Mouse (Mus musculus) midbrain, postnatal 0 days (tissue): ENCODE results near the gene Rbm42. TPM values are rescaled to one million over a fixed set of nuclear protein-coding genes. Genes with fewer than 3 reads are reported as not detected.

Source experiments
- ATAC-seq: fragments of 200-750 bp; cut with Nextera tagmentation; 2 replicates; pipeline ENCODE4 v1.8.0; 2017; ENCODE audit warnings: moderate number of reproducible peaks, mild to moderate bottlenecking, moderate TSS enrichment, moderate library complexity; ENCODE audit not compliant: low FRiP score
- DNase-seq: peaks from one replicate; pipeline ENCODE4 v3.0.0-alpha.2; 2015; ENCODE audit warnings: low spot score
- H3K27ac ChIP-seq: fragments of 300-500 bp; sonication (generic); 2 replicates; pipeline ENCODE4 v1.5.1; 2014; ENCODE audit warnings: low read depth, mild to moderate bottlenecking, low read length, mixed read lengths
- H3K27me3 ChIP-seq: fragments of 300-500 bp; sonication (generic); 2 replicates; pipeline ENCODE4 v1.6.1; 2014; ENCODE audit warnings: low read length, control low read depth, mixed read lengths; ENCODE audit not compliant: insufficient read depth
- H3K36me3 ChIP-seq: fragments of 300-500 bp; sonication (generic); 2 replicates; pipeline ENCODE4 v1.6.1; 2014; ENCODE audit warnings: low read length, control low read depth, mixed read lengths; ENCODE audit not compliant: insufficient read depth
- H3K4me1 ChIP-seq: fragments of 300-500 bp; sonication (generic); 2 replicates; pipeline ENCODE4 v1.6.1; 2014; ENCODE audit warnings: mild to moderate bottlenecking, control low read depth, antibody characterized with exemption, low read length, mixed read lengths; ENCODE audit not compliant: insufficient read depth
- H3K4me2 ChIP-seq: fragments of 300-500 bp; sonication (generic); 2 replicates; pipeline ENCODE4 v1.6.1; 2014; ENCODE audit warnings: low read depth, mild to moderate bottlenecking, low read length, mixed read lengths; ENCODE audit not compliant: poor library complexity, severe bottlenecking
- H3K4me3 ChIP-seq: fragments of 300-500 bp; sonication (generic); 2 replicates; pipeline ENCODE4 v1.5.1; 2014; ENCODE audit warnings: low read depth, mild to moderate bottlenecking, low read length, moderate library complexity
- H3K9ac ChIP-seq: fragments of 300-500 bp; sonication (generic); replicated peaks from 2 replicates; pipeline ENCODE4 v1.6.1; 2014; ENCODE audit warnings: mild to moderate bottlenecking, low read length, moderate library complexity, mixed read lengths; ENCODE audit not compliant: poor library complexity, severe bottlenecking
- H3K9me3 ChIP-seq: fragments of 300-500 bp; sonication (generic); 2 replicates; pipeline ENCODE4 v1.6.1; 2016; ENCODE audit warnings: low read length, control low read depth
- CTCF ChIP-seq: IDR thresholded peaks from 2 replicates; pipeline ENCODE4 v1.5.1; 2016; ENCODE audit warnings: antibody characterized with exemption, mild to moderate bottlenecking
- WGBS: fragments of 180-500 bp; shearing (Covaris S2); extraction: QIAGEN DNeasy Blood & Tissue Kit; methylation state at CpG from one replicate; pipeline ENCODE4 v1.1.7; 2014; 5-methylcytosine and 5-hydroxymethylcytosine counted together
- polyA plus RNA-seq: library from polyadenylated mRNA; unstranded; fragments of >200 nt; fragmentation: Nextera tagmentation; extraction: Ambion mirVana; gene quantifications from 2 replicates; pipeline ENCODE4 v1.2.1, GENCODE M21; 2015
- total RNA-seq: library from RNA; depleted of rRNA; stranded (reverse); fragments of >200 nt; gene quantifications from 2 replicates; pipeline ENCODE4 v1.2.3, GENCODE M21; 2014; rRNA removed

Rbm42 gene
- total and polyA plus RNA-seq, 2 experiments from 2014 or later, result 120 to 185 TPM

- no peak overlapping the region for H3K27ac ChIP-seq
- no peaks in the 10 kb centered on the region for H3K9me3 ChIP-seq
- WGBS, result 86% methylated on average over 5 of the region's 5 CpGs
- TF ChIP-seq CTCF, result no peak
- H3K4me1 ChIP-seq, result no peaks in the 10 kb centered on the region
- no peaks in the 10 kb centered on the region for H3K36me3 ChIP-seq
- DNase-seq (no peak), ATAC-seq (no peak)
- no peak overlapping the region for H3K4me2 ChIP-seq
- H3K9ac ChIP-seq, result no peak overlapping the region
- no peak overlapping the region for H3K4me3 ChIP-seq
- no peaks in the 10 kb centered on the region for H3K27me3 ChIP-seq
Observed at GRCm38 (mm10) chr7:30596093-30596492, 54.0 kb downstream of the Rbm42 start.

GRCm38 (mm10) chr7:30594510-30595024, 55.5 kb downstream of the Rbm42 start:
- Histone ChIP-seq H3K27ac (no peak overlapping the region), H3K9ac (no peak overlapping the region), H3K36me3 (no peaks in the 10 kb centered on the region), H3K9me3 (no peaks in the 10 kb centered on the region), H3K27me3 (no peaks in the 10 kb centered on the region), H3K4me3 (no peak overlapping the region), H3K4me2 (no peak overlapping the region), H3K4me1 (no peaks in the 10 kb centered on the region)
- TF ChIP-seq CTCF, result no peak
- no peak for DNase-seq
- WGBS, result 72% methylated on average over 3 of the region's 4 CpGs
- ATAC-seq, result no peak

GRCm38 (mm10) chr7:30593579-30594509, 56.3 kb downstream of the Rbm42 start:
- WGBS, result 65% methylated on average over 10 of the region's 10 CpGs
- no peak overlapping the region for H3K27ac ChIP-seq

GRCm38 (mm10) chr7:30592772-30593423, 57.2 kb downstream of the Rbm42 start:
- WGBS, result 65% methylated on average over 5 of the region's 5 CpGs
- ATAC-seq (no peak), DNase-seq (no peak)
- Histone ChIP-seq H3K4me1 (no peaks in the 10 kb centered on the region), H3K36me3 (no peaks in the 10 kb centered on the region), H3K27me3 (no peaks in the 10 kb centered on the region), H3K4me2 (no peak overlapping the region), H3K9me3 (no peaks in the 10 kb centered on the region), H3K9ac (no peak overlapping the region), H3K27ac (no peak overlapping the region), H3K4me3 (no peak overlapping the region)
- no peak for TF ChIP-seq CTCF

More at GRCm38 (mm10) chr7:30593579-30594509, 56.3 kb downstream of the Rbm42 start:
- Histone ChIP-seq H3K4me3 (no peak overlapping the region), H3K4me1 (no peaks in the 10 kb centered on the region), H3K9me3 (no peaks in the 10 kb centered on the region), H3K9ac (no peak overlapping the region), H3K27me3 (no peaks in the 10 kb centered on the region), H3K4me2 (no peak overlapping the region), H3K36me3 (no peaks in the 10 kb centered on the region)
- no peak for ATAC-seq
- TF ChIP-seq CTCF, result no peak
- DNase-seq, result no peak

GRCm38 (mm10) chr7:30591605-30591951, 58.5 kb downstream of the Rbm42 start:
- H3K4me3 ChIP-seq, result no peak overlapping the region
- ATAC-seq, result no peak
- H3K36me3 ChIP-seq, result no peaks in the 10 kb centered on the region
- WGBS, result 29% methylated on average over 4 of the region's 4 CpGs
- no peaks in the 10 kb centered on the region for H3K9me3 ChIP-seq
- no peak overlapping the region; the same call in 1 of the 2 replicates for H3K9ac ChIP-seq
- no peaks in the 10 kb centered on the region for H3K27me3 ChIP-seq
- no peak for DNase-seq
- H3K4me1 ChIP-seq, result peaks cover 9% of the 10 kb centered on the region; the same call in 1 of the 2 replicates
- TF ChIP-seq CTCF, result no peak
- no peak overlapping the region for H3K4me2 ChIP-seq
- H3K27ac ChIP-seq, result no peak overlapping the region

Other genes starting within 250 kb of the Rbm42 start
Only the 30 nearest of the 33 such genes appear.
- gene Nfkbid, start 228.6 kb downstream of the Rbm42 start, total RNA-seq, result 2.1 and 2.2 TPM in 2 replicates
- 2.2 and 2.8 TPM in 2 replicates for gene Nfkbid, start 228.6 kb downstream of the Rbm42 start, polyA plus RNA-seq
- gene Aplp1, start 204.8 kb downstream of the Rbm42 start, total RNA-seq, result 923 and 924 TPM in 2 replicates
- 811 and 814 TPM in 2 replicates for gene Aplp1, start 204.8 kb downstream of the Rbm42 start, polyA plus RNA-seq
- gene Kirrel2, start 192.6 kb downstream of the Rbm42 start, total RNA-seq, result 0.99 and 4.9 TPM in 2 replicates
- 0.32 and 0.43 TPM in 2 replicates for gene Kirrel2, start 192.6 kb downstream of the Rbm42 start, polyA plus RNA-seq
- 0.33 TPM in 1 of 2 replicates, not detected in the other for gene Nphs1, start 192.0 kb downstream of the Rbm42 start, total RNA-seq
- gene Nphs1, start 192.0 kb downstream of the Rbm42 start, polyA plus RNA-seq, result 0.11 TPM in 1 of 2 replicates, not detected in the other
- gene Prodh2, start 156.7 kb downstream of the Rbm42 start, total RNA-seq, result not detected in 2 replicates
- gene Prodh2, start 156.7 kb downstream of the Rbm42 start, polyA plus RNA-seq, result not detected in 2 replicates
- 67.0 and 68.2 TPM in 2 replicates for gene Arhgap33, start 115.3 kb downstream of the Rbm42 start, total RNA-seq
- gene Arhgap33, start 115.3 kb downstream of the Rbm42 start, polyA plus RNA-seq, result 113 TPM in 2 replicates
- gene Hspb6, start 98.1 kb downstream of the Rbm42 start, total RNA-seq, result 5.9 and 6.2 TPM in 2 replicates
- gene Hspb6, start 98.1 kb downstream of the Rbm42 start, polyA plus RNA-seq, result 13.4 and 13.5 TPM in 2 replicates
- gene Proser3, start 98.0 kb downstream of the Rbm42 start, total RNA-seq, result 15.2 and 23.3 TPM in 2 replicates
- gene Proser3, start 98.0 kb downstream of the Rbm42 start, polyA plus RNA-seq, result 3.3 and 3.4 TPM in 2 replicates
- gene Lin37, start 90.5 kb downstream of the Rbm42 start, total RNA-seq, result 15.7 and 32.0 TPM in 2 replicates
- 53.5 and 54.1 TPM in 2 replicates for gene Lin37, start 90.5 kb downstream of the Rbm42 start, polyA plus RNA-seq
- 54.7 and 64.2 TPM in 2 replicates for gene U2af1l4, start 87.0 kb downstream of the Rbm42 start, total RNA-seq
- gene U2af1l4, start 87.0 kb downstream of the Rbm42 start, polyA plus RNA-seq, result 96.4 and 97.0 TPM in 2 replicates
- gene Gm49396, start 87.0 kb downstream of the Rbm42 start, total RNA-seq, result 6.0 and 8.4 TPM in 2 replicates
- 4.9 and 7.2 TPM in 2 replicates for gene Gm49396, start 87.0 kb downstream of the Rbm42 start, polyA plus RNA-seq
- gene Psenen, start 86.7 kb downstream of the Rbm42 start, total RNA-seq, result 63.8 and 133 TPM in 2 replicates
- 135 and 144 TPM in 2 replicates for gene Psenen, start 86.7 kb downstream of the Rbm42 start, polyA plus RNA-seq
- gene Igflr1, start 84.9 kb downstream of the Rbm42 start, total RNA-seq, result 0.99 and 1.9 TPM in 2 replicates
- gene Igflr1, start 84.9 kb downstream of the Rbm42 start, polyA plus RNA-seq, result 3.1 and 5.6 TPM in 2 replicates
- gene Kmt2b, start 61.6 kb downstream of the Rbm42 start, total RNA-seq, result 38.8 and 39.5 TPM in 2 replicates
- 5.3 and 8.3 TPM in 2 replicates for gene Kmt2b, start 61.6 kb downstream of the Rbm42 start, polyA plus RNA-seq
- gene Zbtb32, start 51.4 kb downstream of the Rbm42 start, total RNA-seq, result not detected in 2 replicates
- gene Zbtb32, start 51.4 kb downstream of the Rbm42 start, polyA plus RNA-seq, result 0.22 and 0.39 TPM in 2 replicates
- gene Upk1a, start 37.5 kb downstream of the Rbm42 start, total RNA-seq, result 0.76 and 1.5 TPM in 2 replicates
- gene Upk1a, start 37.5 kb downstream of the Rbm42 start, polyA plus RNA-seq, result 0.65 and 0.84 TPM in 2 replicates
- gene Cox6b1, start 24.2 kb downstream of the Rbm42 start, total RNA-seq, result 310 and 337 TPM in 2 replicates
- 1,351 and 1,409 TPM in 2 replicates for gene Cox6b1, start 24.2 kb downstream of the Rbm42 start, polyA plus RNA-seq
- 1.2 TPM in 1 of 2 replicates, not detected in the other for gene Etv2, start 14.5 kb downstream of the Rbm42 start, total RNA-seq
- gene Etv2, start 14.5 kb downstream of the Rbm42 start, polyA plus RNA-seq, result 0.15 TPM in 1 of 2 replicates, not detected in the other
- 17.9 and 22.7 TPM in 2 replicates for gene Haus5, start 14.7 kb upstream of the Rbm42 start, total RNA-seq
- 19.8 and 20.0 TPM in 2 replicates for gene Haus5, start 14.7 kb upstream of the Rbm42 start, polyA plus RNA-seq
- not detected in 2 replicates for gene Pmis2, start 21.3 kb upstream of the Rbm42 start, total RNA-seq
- gene Pmis2, start 21.3 kb upstream of the Rbm42 start, polyA plus RNA-seq, result not detected in 2 replicates
- gene 2200002J24Rik, start 48.6 kb upstream of the Rbm42 start, total RNA-seq, result not detected in 2 replicates
- not detected in 2 replicates for gene 2200002J24Rik, start 48.6 kb upstream of the Rbm42 start, polyA plus RNA-seq
- gene Atp4a, start 61.9 kb upstream of the Rbm42 start, total RNA-seq, result 0.82 and 2.3 TPM in 2 replicates
- 2.7 and 2.8 TPM in 2 replicates for gene Atp4a, start 61.9 kb upstream of the Rbm42 start, polyA plus RNA-seq
- gene Tmem147, start 79.2 kb upstream of the Rbm42 start, total RNA-seq, result 166 and 167 TPM in 2 replicates
- 290 and 318 TPM in 2 replicates for gene Tmem147, start 79.2 kb upstream of the Rbm42 start, polyA plus RNA-seq
- not detected in 2 replicates for gene Gapdhs, start 93.4 kb upstream of the Rbm42 start, total RNA-seq
- gene Gapdhs, start 93.4 kb upstream of the Rbm42 start, polyA plus RNA-seq, result 0.79 and 0.80 TPM in 2 replicates
- gene Sbsn, start 101.2 kb upstream of the Rbm42 start, total RNA-seq, result 2.4 and 4.0 TPM in 2 replicates
- 1.8 and 4.1 TPM in 2 replicates for gene Sbsn, start 101.2 kb upstream of the Rbm42 start, polyA plus RNA-seq
- gene Dmkn, start 113.4 kb upstream of the Rbm42 start, total RNA-seq, result 0.71 and 7.9 TPM in 2 replicates
- 4.5 and 4.9 TPM in 2 replicates for gene Dmkn, start 113.4 kb upstream of the Rbm42 start, polyA plus RNA-seq
- gene Krtdap, start 137.6 kb upstream of the Rbm42 start, total RNA-seq, result 4.8 and 19.2 TPM in 2 replicates
- gene Krtdap, start 137.6 kb upstream of the Rbm42 start, polyA plus RNA-seq, result 1.2 and 1.6 TPM in 2 replicates
- gene Ffar2, start 173.5 kb upstream of the Rbm42 start, total RNA-seq, result not detected in 2 replicates
- 0.07 and 0.25 TPM in 2 replicates for gene Ffar2, start 173.5 kb upstream of the Rbm42 start, polyA plus RNA-seq
- not detected in 2 replicates for gene Ffar3, start 205.9 kb upstream of the Rbm42 start, total RNA-seq
- gene Ffar3, start 205.9 kb upstream of the Rbm42 start, polyA plus RNA-seq, result not detected in 2 replicates
- not detected in 2 replicates for gene Ffar1, start 211.2 kb upstream of the Rbm42 start, total RNA-seq
- not detected in 2 replicates for gene Ffar1, start 211.2 kb upstream of the Rbm42 start, polyA plus RNA-seq